Mouse (Mus musculus): Measurements from ENCODE around the gene Krt79. TPM values are rescaled to one million over a fixed set of nuclear protein-coding genes. Genes with fewer than 3 reads are reported as not detected.

The Krt79 gene
- polyA plus RNA-seq (2012; fragmentation: generic; extraction: Trizol), result not detected

DNA sequence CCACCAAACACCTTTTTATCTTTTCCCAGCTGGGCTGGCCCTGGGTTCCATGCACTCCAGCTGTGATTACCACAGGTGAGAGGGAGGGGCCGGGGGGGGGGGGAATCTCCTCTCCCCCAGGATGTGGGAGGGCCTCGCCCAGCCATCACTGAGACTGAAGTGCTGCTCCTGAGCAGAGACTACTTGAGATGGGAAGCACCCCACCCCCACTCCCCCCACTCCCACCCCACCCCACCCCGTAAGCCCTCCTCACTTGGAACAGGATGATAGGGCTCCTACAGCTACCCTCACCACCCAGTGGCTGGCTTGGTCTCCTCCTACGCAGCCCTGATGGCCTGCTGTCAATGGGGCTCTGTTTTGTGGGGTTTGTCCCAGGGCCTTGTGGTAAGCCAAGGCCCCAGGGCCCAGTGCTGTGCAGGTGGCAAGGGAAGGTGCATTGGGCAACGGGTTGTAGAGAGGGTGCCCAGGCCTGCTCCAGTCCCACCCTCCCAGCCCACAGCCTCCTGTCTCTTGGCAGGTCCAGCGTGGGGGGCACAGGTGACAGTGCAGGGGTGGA lies at the start of gene Krt79:
TSS of gene Krt79 (minus strand) at position 51 of the 556 bp plus-strand sequence.

DNA sequence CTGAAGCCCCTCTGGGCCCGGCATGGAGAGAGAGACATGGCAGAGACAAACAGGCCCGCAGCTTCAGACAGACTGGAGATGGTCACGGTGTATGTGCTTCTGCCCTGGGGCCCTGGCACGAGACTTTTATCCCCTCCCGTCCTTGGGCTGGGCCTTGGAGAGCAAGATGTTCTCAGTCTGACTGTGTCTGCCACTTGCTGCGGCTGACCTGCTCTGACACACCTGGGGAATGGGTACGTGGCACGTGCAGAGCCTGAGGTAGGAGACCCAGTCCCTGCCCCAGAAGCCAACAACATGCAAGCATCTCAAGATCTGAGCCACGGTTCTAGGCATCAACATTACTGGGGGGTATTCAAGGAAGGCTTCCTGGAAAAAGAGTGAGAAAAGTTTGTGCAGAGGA lies 14.1 kb upstream of the Krt79 start, which contains the start of gene Krt78:
TSS of gene Krt78 (minus strand) at position 101 of the 400 bp plus-strand sequence.

DNA sequence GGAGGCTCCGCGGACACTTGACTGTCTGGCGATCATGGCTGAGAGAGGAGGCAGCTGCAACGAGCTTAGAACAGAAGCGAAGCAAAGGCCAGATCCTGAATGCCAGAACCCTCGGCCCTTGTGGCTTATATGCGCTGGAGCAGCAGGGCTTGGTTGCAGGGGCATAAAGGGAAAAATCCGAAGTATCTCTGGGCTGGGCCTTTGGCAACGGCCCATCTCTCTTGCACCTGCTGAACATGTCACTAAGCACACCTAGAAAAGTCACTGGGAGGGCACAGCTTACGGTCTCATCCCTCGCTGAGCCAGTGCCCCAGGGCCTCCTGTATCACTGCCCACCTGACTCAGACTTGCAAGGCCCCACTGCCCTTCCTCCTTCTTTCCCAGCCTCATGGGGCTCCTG lies 15.5 kb downstream of the Krt79 start, which contains the start of gene Krt4:
TSS of gene Krt4 (minus strand) at position 101 of the 400 bp plus-strand sequence.

GRCm38 (mm10) chr15:101892820-101893219 lies 47.3 kb downstream of the Krt79 start, which contains the start of gene Krt76:
Gene Krt76, minus strand, starts transcription at chr15:101892920.

Other genes with a start within 250 kb of the Krt79 start
- not detected for gene Krt6a, start 246.0 kb downstream of the Krt79 start, polyA plus RNA-seq (2012; fragmentation: generic; extraction: Trizol)
- under 1 TPM in 1 of 2 experiments, not detected in 1; 0.05 TPM for gene Krt5, start 227.4 kb downstream of the Krt79 start, polyA plus RNA-seq (2012; fragmentation: generic; extraction: Trizol)
- gene Krt71, start 197.2 kb downstream of the Krt79 start, polyA plus RNA-seq (2012; fragmentation: generic; extraction: Trizol), result not detected
- not detected for gene Krt72, start 153.9 kb downstream of the Krt79 start, polyA plus RNA-seq (2012; fragmentation: generic; extraction: Trizol)
- gene Krt73, start 138.0 kb downstream of the Krt79 start, polyA plus RNA-seq (2012; fragmentation: generic; extraction: Trizol), result not detected
- not detected for gene Krt2, start 122.2 kb downstream of the Krt79 start, polyA plus RNA-seq (2012; fragmentation: generic; extraction: Trizol)
- gene Krt1, start 89.5 kb downstream of the Krt79 start, polyA plus RNA-seq (2012; fragmentation: generic; extraction: Trizol), result not detected
- not detected for gene Krt77, start 70.6 kb downstream of the Krt79 start, polyA plus RNA-seq (2012; fragmentation: generic; extraction: Trizol)
- gene Krt76, start 47.4 kb downstream of the Krt79 start, polyA plus RNA-seq (2012; fragmentation: generic; extraction: Trizol), result under 1 TPM in 1 of 2 experiments, not detected in 1; 0.01 TPM
- gene Krt4, start 15.6 kb downstream of the Krt79 start, polyA plus RNA-seq (2012; fragmentation: generic; extraction: Trizol), result not detected
- under 1 TPM; 0.01 to 0.05 TPM for gene Krt78, start 14.0 kb upstream of the Krt79 start, polyA plus RNA-seq (2012; fragmentation: generic; extraction: Trizol)
- gene Krt8, start 64.2 kb upstream of the Krt79 start, polyA plus RNA-seq (2012; fragmentation: generic; extraction: Trizol), result under 1 TPM; 0.39 to 0.44 TPM
- gene Krt18, start 87.9 kb upstream of the Krt79 start, polyA plus RNA-seq (2012; fragmentation: generic; extraction: Trizol), result under 1 TPM in 1 of 2 experiments, not detected in 1; 0.02 TPM
- 100 to 1,000 TPM; 147 to 289 TPM for gene Eif4b, start 133.4 kb upstream of the Krt79 start, polyA plus RNA-seq (2012; fragmentation: generic; extraction: Trizol)
- 100 to 1,000 TPM; 101 to 364 TPM for gene Tns2, start 160.1 kb upstream of the Krt79 start, polyA plus RNA-seq (2012; fragmentation: generic; extraction: Trizol)
- 10 to 100 TPM; 36.8 to 50.9 TPM for gene Spryd3, start 195.9 kb upstream of the Krt79 start, polyA plus RNA-seq (2012; fragmentation: generic; extraction: Trizol)
- 10 to 100 TPM; 11.1 to 12.6 TPM for gene Igfbp6, start 204.0 kb upstream of the Krt79 start, polyA plus RNA-seq (2012; fragmentation: generic; extraction: Trizol)
- under 1 TPM; 0.05 to 0.31 TPM for gene Soat2, start 210.2 kb upstream of the Krt79 start, polyA plus RNA-seq (2012; fragmentation: generic; extraction: Trizol)